Mouse (Mus musculus): ENCODE measurements around the gene Snx12. TPM values are rescaled to one million over a fixed set of nuclear protein-coding genes. Genes with fewer than 3 reads are reported as not detected.

Snx12 gene
- polyA plus RNA-seq, 1 experiment from 2014 or later: 51.2 TPM

Other genes starting within 250 kb of the Snx12 start
- not detected in 2 replicates for gene Tex11, start 162.9 kb downstream of the Snx12 start, polyA plus RNA-seq (2014; fragmentation: Nextera tagmentation; extraction: Ambion mirVana)
- gene Slc7a3, start 136.5 kb downstream of the Snx12 start, polyA plus RNA-seq (2014; fragmentation: Nextera tagmentation; extraction: Ambion mirVana): 0.48 and 0.71 TPM in 2 replicates
- gene Foxo4, start 32.0 kb upstream of the Snx12 start, polyA plus RNA-seq (2014; fragmentation: Nextera tagmentation; extraction: Ambion mirVana): 7.3 and 8.8 TPM in 2 replicates
- gene Gm614, start 41.4 kb upstream of the Snx12 start, polyA plus RNA-seq (2014; fragmentation: Nextera tagmentation; extraction: Ambion mirVana): not detected in 2 replicates
- gene Il2rg, start 45.7 kb upstream of the Snx12 start, polyA plus RNA-seq (2014; fragmentation: Nextera tagmentation; extraction: Ambion mirVana): 4.4 and 4.6 TPM in 2 replicates
- gene Gm20489, start 46.5 kb upstream of the Snx12 start, polyA plus RNA-seq (2014; fragmentation: Nextera tagmentation; extraction: Ambion mirVana): not detected in 2 replicates
- 57.6 and 58.2 TPM in 2 replicates for gene Med12, start 51.5 kb upstream of the Snx12 start, polyA plus RNA-seq (2014; fragmentation: Nextera tagmentation; extraction: Ambion mirVana)
- 11.3 and 12.3 TPM in 2 replicates for gene Nlgn3, start 76.6 kb upstream of the Snx12 start, polyA plus RNA-seq (2014; fragmentation: Nextera tagmentation; extraction: Ambion mirVana)
- not detected in 2 replicates for gene Gjb1, start 153.8 kb upstream of the Snx12 start, polyA plus RNA-seq (2014; fragmentation: Nextera tagmentation; extraction: Ambion mirVana)
- gene Zmym3, start 198.3 kb upstream of the Snx12 start, polyA plus RNA-seq (2014; fragmentation: Nextera tagmentation; extraction: Ambion mirVana): 27.4 and 29.5 TPM in 2 replicates
- 639 and 680 TPM in 2 replicates for gene Nono, start 206.8 kb upstream of the Snx12 start, polyA plus RNA-seq (2014; fragmentation: Nextera tagmentation; extraction: Ambion mirVana)
- gene Itgb1bp2, start 226.5 kb upstream of the Snx12 start, polyA plus RNA-seq (2014; fragmentation: Nextera tagmentation; extraction: Ambion mirVana): 2.4 and 3.5 TPM in 2 replicates